Mouse (Mus musculus) heart, embryonic 14.5 days (tissue): Measurements from ENCODE around the gene Sars2. TPM values are rescaled to one million over a fixed set of nuclear protein-coding genes. Genes with fewer than 3 reads are reported as not detected.

Source experiments
- ATAC-seq: fragments of 200-750 bp; cut with Nextera tagmentation; 2 replicates; pipeline ENCODE4 v1.8.0; 2017; ENCODE audit warnings: low read depth, moderate TSS enrichment; ENCODE audit not compliant: insufficient number of reproducible peaks, insufficient read depth, low FRiP score
- H3K27ac ChIP-seq, 2 experiments: fragments of 200-500 bp in 1 of 2; fragments of 300-500 bp in 1 of 2; sonication (generic) in 1 of 2; replicated peaks in 1 of 2; 2 replicates each; pipeline ENCODE4 v1.5.1; 2012 to 2014; ENCODE audit warnings: low read depth in 2 of 2, low read length in 2 of 2, control low read depth in 1 of 2, mild to moderate bottlenecking in 1 of 2, mixed read lengths in 1 of 2; ENCODE audit not compliant: control insufficient read depth in 1 of 2, insufficient read depth in 1 of 2
- H3K27me3 ChIP-seq: fragments of 300-500 bp; sonication (generic); 2 replicates; pipeline ENCODE4 v1.6.1; 2014; ENCODE audit warnings: mild to moderate bottlenecking, low read length, control low read depth; ENCODE audit not compliant: control insufficient read depth, insufficient read depth
- H3K36me3 ChIP-seq: fragments of 300-500 bp; sonication (generic); 2 replicates; pipeline ENCODE4 v1.6.1; 2014; ENCODE audit warnings: mild to moderate bottlenecking, control low read depth, low read length, mixed read lengths; ENCODE audit not compliant: control insufficient read depth, insufficient read depth
- H3K4me1 ChIP-seq, 2 experiments: fragments of 200-500 bp in 1 of 2; fragments of 300-500 bp in 1 of 2; sonication (generic) in 1 of 2; 2 replicates each; pipeline ENCODE4 v1.6.1; 2012 to 2014; ENCODE audit warnings: low read length in 2 of 2, control low read depth in 1 of 2, mixed read lengths in 1 of 2; ENCODE audit not compliant: control insufficient read depth in 2 of 2, insufficient read depth in 2 of 2
- H3K4me2 ChIP-seq: fragments of 300-500 bp; sonication (generic); 2 replicates; pipeline ENCODE4 v1.6.1; 2014; ENCODE audit warnings: mild to moderate bottlenecking, low read length
- H3K4me3 ChIP-seq, 2 experiments: fragments of 200-500 bp in 1 of 2; fragments of 300-500 bp in 1 of 2; sonication (generic) in 1 of 2; 2 replicates each; pipeline ENCODE4 v1.5.1; 2012 to 2014; ENCODE audit warnings: low read length in 2 of 2, mild to moderate bottlenecking in 2 of 2, control low read depth in 1 of 2, low read depth in 1 of 2, moderate library complexity in 1 of 2; ENCODE audit not compliant: control insufficient read depth in 1 of 2, insufficient read depth in 1 of 2
- H3K9ac ChIP-seq: fragments of 300-500 bp; sonication (generic); 2 replicates; pipeline ENCODE4 v1.6.1; 2014; ENCODE audit warnings: mild to moderate bottlenecking, low read length
- H3K9me3 ChIP-seq: fragments of 300-500 bp; sonication (generic); 2 replicates; pipeline ENCODE4 v1.6.1; 2016; ENCODE audit warnings: low read length, control low read depth; ENCODE audit not compliant: control insufficient read depth
- WGBS: fragments of 180-500 bp; shearing (Covaris S2); extraction: QIAGEN DNeasy Blood & Tissue Kit; methylation state at CpG from one replicate; pipeline ENCODE4 v1.1.7; 2014; 5-methylcytosine and 5-hydroxymethylcytosine counted together
- polyA plus RNA-seq: library from polyadenylated mRNA; unstranded; fragments of >200 nt; fragmentation: Nextera tagmentation; extraction: Ambion mirVana; gene quantifications from 2 replicates; pipeline ENCODE4 v1.2.1, GENCODE M21; 2014

Sars2 gene
- polyA plus RNA-seq, 1 experiment from 2014 or later = 18.8 TPM

GRCm38 (mm10) chr7:28799994-28800393 is 58.2 kb downstream of the Sars2 start:
- ATAC-seq = no peak
- Histone ChIP-seq H3K4me1 (peaks cover 24 to 34% of the 10 kb centered on the region in 2 experiments), H3K9me3 (no peaks in the 10 kb centered on the region), H3K4me2 (no peak overlapping the region), H3K27ac (no peak overlapping the region), H3K27me3 (no peaks in the 10 kb centered on the region), H3K36me3 (no peaks in the 10 kb centered on the region), H3K4me3 (no peak overlapping the region), H3K9ac (no peak overlapping the region)
- WGBS = 91% methylated on average over 9 of the region's 9 CpGs

DNA sequence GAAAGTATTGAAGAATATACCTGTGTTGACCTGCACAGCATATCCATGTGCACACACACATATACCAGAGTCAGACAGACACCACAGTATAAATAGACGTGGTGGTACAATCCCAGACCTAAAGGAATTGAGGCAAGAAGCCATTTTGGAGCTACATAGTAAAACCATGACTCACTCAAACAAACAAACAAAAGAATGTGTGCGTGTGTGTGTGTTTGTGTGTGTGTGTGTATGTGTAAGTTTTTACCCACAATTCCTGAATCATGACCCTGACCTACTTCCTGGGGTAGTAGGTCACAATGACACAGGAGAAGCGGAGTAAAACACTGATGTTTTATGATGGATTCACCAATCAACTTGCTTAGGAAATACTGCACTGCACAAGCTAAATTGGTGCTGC is 59.7 kb downstream of the Sars2 start:
- peak overlapping the region; percentile 90 to 93 for H3K27ac ChIP-seq
- H3K4me1 ChIP-seq = peaks cover 19 to 34% of the 10 kb centered on the region in 2 experiments
- WGBS = 73% methylated on average over 3 of the region's 3 CpGs
- H3K36me3 ChIP-seq = no peaks in the 10 kb centered on the region
- no peak overlapping the region for H3K4me2 ChIP-seq
- H3K9ac ChIP-seq = no peak overlapping the region
- no peak overlapping the region for H3K4me3 ChIP-seq
- H3K9me3 ChIP-seq = no peaks in the 10 kb centered on the region
- H3K27me3 ChIP-seq = no peaks in the 10 kb centered on the region
- no peak for ATAC-seq

- Histone ChIP-seq H3K36me3 (no peaks in the 10 kb centered on the region), H3K27me3 (no peaks in the 10 kb centered on the region), H3K9ac (peak overlapping the region; percentile 47; the same call in 1 of the 2 replicates), H3K4me1 (peaks cover 14 to 31% of the 10 kb centered on the region in 2 experiments), H3K9me3 (no peaks in the 10 kb centered on the region), H3K4me2 (peak overlapping the region; percentile 40), H3K27ac (peak overlapping the region; percentile 90 to 93), H3K4me3 (no peak overlapping the region)
- no peak for ATAC-seq
- 31% methylated on average over 10 of the region's 10 CpGs for WGBS
These were observed 60.3 kb downstream of the Sars2 start for GRCm38 (mm10) chr7:28801901-28802670.

- 8% methylated on average over 10 of the region's 10 CpGs for WGBS
- peak overlapping the region; percentile 40 for H3K4me2 ChIP-seq
- peak overlapping the region; percentile 47; the same call in 1 of the 2 replicates for H3K9ac ChIP-seq
These were observed 61.2 kb downstream of the Sars2 start for GRCm38 (mm10) chr7:28802846-28803588.

More at GRCm38 (mm10) chr7:28802846-28803588, 61.2 kb downstream of the Sars2 start:
- peak; percentile 58; the same call in 1 of the 2 replicates for ATAC-seq
- Histone ChIP-seq H3K27me3 (no peaks in the 10 kb centered on the region), H3K4me3 (no peak overlapping the region), H3K36me3 (no peaks in the 10 kb centered on the region), H3K27ac (peak overlapping the region; percentile 90 to 93), H3K9me3 (no peaks in the 10 kb centered on the region), H3K4me1 (peaks cover 20 to 36% of the 10 kb centered on the region in 2 experiments)

Other genes with a start within 250 kb of the Sars2 start
- not detected in 2 replicates for gene Ifnl2, start 231.5 kb upstream of the Sars2 start, polyA plus RNA-seq
- not detected in 2 replicates for gene Ifnl3, start 219.2 kb upstream of the Sars2 start, polyA plus RNA-seq
- not detected in 2 replicates for gene Sycn, start 201.1 kb upstream of the Sars2 start, polyA plus RNA-seq
- not detected in 2 replicates for gene Nccrp1, start 194.7 kb upstream of the Sars2 start, polyA plus RNA-seq
- 23.5 and 25.2 TPM in 2 replicates for gene Samd4b, start 143.8 kb upstream of the Sars2 start, polyA plus RNA-seq
- gene Pak4, start 143.8 kb upstream of the Sars2 start, polyA plus RNA-seq = 21.1 and 22.1 TPM in 2 replicates
- not detected in 2 replicates for gene Acp7, start 110.7 kb upstream of the Sars2 start, polyA plus RNA-seq
- 3.7 and 4.2 TPM in 2 replicates for gene Fbxo27, start 49.1 kb upstream of the Sars2 start, polyA plus RNA-seq
- 8.0 and 8.6 TPM in 2 replicates for gene Fbxo17, start 25.2 kb upstream of the Sars2 start, polyA plus RNA-seq
- gene Mrps12, start 172 bp upstream of the Sars2 start, polyA plus RNA-seq = 129 and 135 TPM in 2 replicates
- gene Ccer2, start 14.2 kb downstream of the Sars2 start, polyA plus RNA-seq = not detected in 2 replicates
- gene Sirt2, start 24.7 kb downstream of the Sars2 start, polyA plus RNA-seq = 56.4 and 57.7 TPM in 2 replicates
- 25.7 and 29.5 TPM in 2 replicates for gene Nfkbib, start 25.5 kb downstream of the Sars2 start, polyA plus RNA-seq
- 2.1 and 3.7 TPM in 2 replicates for gene Rinl, start 47.0 kb downstream of the Sars2 start, polyA plus RNA-seq
- 151 and 155 TPM in 2 replicates for gene Hnrnpl, start 66.5 kb downstream of the Sars2 start, polyA plus RNA-seq
- gene Ech1, start 83.2 kb downstream of the Sars2 start, polyA plus RNA-seq = 252 and 254 TPM in 2 replicates
- 4.7 and 4.8 TPM in 2 replicates for gene Lgals4, start 91.9 kb downstream of the Sars2 start, polyA plus RNA-seq
- gene Lgals7, start 121.9 kb downstream of the Sars2 start, polyA plus RNA-seq = 1.3 and 2.6 TPM in 2 replicates
- gene Capn12, start 139.4 kb downstream of the Sars2 start, polyA plus RNA-seq = 0.27 and 0.46 TPM in 2 replicates
- 221 and 228 TPM in 2 replicates for gene Actn4, start 220.3 kb downstream of the Sars2 start, polyA plus RNA-seq
- gene Eif3k, start 239.9 kb downstream of the Sars2 start, polyA plus RNA-seq = 286 and 319 TPM in 2 replicates
- gene Map4k1, start 240.1 kb downstream of the Sars2 start, polyA plus RNA-seq = 2.8 and 3.3 TPM in 2 replicates